Mouse (Mus musculus) midbrain, embryonic 13.5 days (tissue): ENCODE measurements around the gene Tbc1d20. TPM values are rescaled to one million over a fixed set of nuclear protein-coding genes. Genes with fewer than 3 reads are reported as not detected.

Experiments used
- ATAC-seq: fragments of 200-750 bp; cut with Nextera tagmentation; 2 replicates; pipeline ENCODE4 v1.8.0; 2017; ENCODE audit warnings: mild to moderate bottlenecking, moderate TSS enrichment, moderate library complexity
- H3K27ac ChIP-seq: fragments of 300-500 bp; sonication (generic); 2 replicates; pipeline ENCODE4 v1.5.1; 2015; ENCODE audit warnings: inconsistent platforms, mild to moderate bottlenecking, moderate library complexity
- H3K27me3 ChIP-seq: fragments of 300-500 bp; sonication (generic); 2 replicates; pipeline ENCODE4 v1.6.1; 2015; ENCODE audit warnings: mild to moderate bottlenecking, inconsistent platforms
- H3K36me3 ChIP-seq: fragments of 300-500 bp; sonication (generic); 2 replicates; pipeline ENCODE4 v1.6.1; 2015; ENCODE audit warnings: mild to moderate bottlenecking, inconsistent platforms
- H3K4me1 ChIP-seq: fragments of 300-500 bp; sonication (generic); replicated peaks from 2 replicates; pipeline ENCODE4 v1.6.1; 2015; ENCODE audit warnings: inconsistent platforms
- H3K4me2 ChIP-seq: fragments of 300-500 bp; sonication (generic); replicated peaks from 2 replicates; pipeline ENCODE4 v1.6.1; 2015; ENCODE audit warnings: moderate library complexity, mild to moderate bottlenecking, inconsistent platforms
- H3K4me3 ChIP-seq: fragments of 300-500 bp; sonication (generic); replicated peaks from 2 replicates; pipeline ENCODE4 v1.5.1; 2015; ENCODE audit warnings: mild to moderate bottlenecking, inconsistent platforms
- H3K9ac ChIP-seq: fragments of 300-500 bp; sonication (generic); replicated peaks from 2 replicates; pipeline ENCODE4 v1.6.1; 2015; ENCODE audit warnings: mild to moderate bottlenecking, inconsistent platforms
- H3K9me3 ChIP-seq: fragments of 300-500 bp; sonication (generic); 2 replicates; pipeline ENCODE4 v1.6.1; 2016; ENCODE audit warnings: mild to moderate bottlenecking, inconsistent platforms
- WGBS: fragments of 180-500 bp; shearing (Covaris S2); methylation state at CpG from one replicate; pipeline ENCODE4 v1.1.7; 2015; 5-methylcytosine and 5-hydroxymethylcytosine counted together
- polyA plus RNA-seq: library from polyadenylated mRNA; unstranded; fragments of >200 nt; fragmentation: Nextera tagmentation; extraction: Ambion mirVana; gene quantifications from 2 replicates; pipeline ENCODE4 v1.2.1, GENCODE M21; 2015

Gene Tbc1d20
- polyA plus RNA-seq, 1 experiment from 2014 or later, result 36.2 TPM

- no peak overlapping the region for H3K4me2 ChIP-seq
- no peak overlapping the region for H3K9ac ChIP-seq
- peaks cover 64% of the 10 kb centered on the region for H3K36me3 ChIP-seq
- no peak overlapping the region for H3K27ac ChIP-seq
- no peak overlapping the region for H3K4me3 ChIP-seq
- H3K4me1 ChIP-seq, result peaks cover 26% of the 10 kb centered on the region
- no peak for ATAC-seq
- no peaks in the 10 kb centered on the region for H3K27me3 ChIP-seq
- no peaks in the 10 kb centered on the region for H3K9me3 ChIP-seq
- 92% methylated on average over 5 of the region's 5 CpGs for WGBS
Observed at GRCm38 (mm10) chr2:152327980-152328379, 34.4 kb downstream of the Tbc1d20 start.

- no peak for ATAC-seq
- no peaks in the 10 kb centered on the region for H3K9me3 ChIP-seq
- peaks cover 26% of the 10 kb centered on the region for H3K4me1 ChIP-seq
- 0 out of 2 replicates have a peak, but pooled peaks cover 4% of the 10 kb centered on the region for H3K27me3 ChIP-seq
- peak overlapping the region; percentile 91 for H3K4me2 ChIP-seq
- H3K36me3 ChIP-seq, result peaks cover 35% of the 10 kb centered on the region
- H3K27ac ChIP-seq, result no peak overlapping the region
- H3K4me3 ChIP-seq, result peak overlapping the region; percentile 63
- 75% methylated on average over 7 of the region's 7 CpGs for WGBS
- H3K9ac ChIP-seq, result peak overlapping the region; percentile 84; the same call in 1 of the 2 replicates
Observed at GRCm38 (mm10) chr2:152330858-152331423, 37.3 kb downstream of the Tbc1d20 start.

- Histone ChIP-seq H3K9ac (peak within 1 kb of the TSS; percentile 84), H3K4me2 (peak within 1 kb of the TSS; percentile 91), H3K27me3 (0 out of 2 replicates have a peak, but pooled peaks cover 4% of the 10 kb centered on the region), H3K4me1 (peaks cover 26% of the 10 kb centered on the region), H3K27ac (peak within 1 kb of the TSS; percentile 85), H3K9me3 (no peaks in the 10 kb centered on the region), H3K36me3 (peaks cover 22% of the 10 kb centered on the region), H3K4me3 (peak within 1 kb of the TSS; percentile 63)
- under 1% methylated on average over 54 of the region's 54 CpGs for WGBS
- ATAC-seq, result peak; percentile 97
Observed at GRCm38 (mm10) chr2:152332101-152332825, 38.6 kb downstream of the Tbc1d20 start, which contains the start of gene Rbck1. Gene Rbck1, minus strand, starts transcription at chr2:152332653.

GRCm38 (mm10) chr2:152333345-152334006 is 39.8 kb downstream of the Tbc1d20 start:
- H3K27ac ChIP-seq, result no peak overlapping the region
- no peaks in the 10 kb centered on the region for H3K9me3 ChIP-seq
- 84% methylated on average over 4 of the region's 4 CpGs for WGBS
- no peak overlapping the region for H3K4me2 ChIP-seq
- H3K27me3 ChIP-seq, result 0 out of 2 replicates have a peak, but pooled peaks cover 4% of the 10 kb centered on the region
- H3K9ac ChIP-seq, result no peak overlapping the region
- H3K4me3 ChIP-seq, result no peak overlapping the region
- H3K4me1 ChIP-seq, result peaks cover 26% of the 10 kb centered on the region
- peaks cover 10% of the 10 kb centered on the region for H3K36me3 ChIP-seq
- ATAC-seq, result no peak

- Histone ChIP-seq H3K4me2 (no peak overlapping the region), H3K4me1 (peaks cover 19% of the 10 kb centered on the region), H3K27ac (no peak overlapping the region), H3K27me3 (0 out of 2 replicates have a peak, but pooled peaks cover 4% of the 10 kb centered on the region), H3K9ac (no peak overlapping the region), H3K4me3 (no peak overlapping the region), H3K36me3 (no peaks in the 10 kb centered on the region), H3K9me3 (no peaks in the 10 kb centered on the region)
- 48% methylated on average over 9 of the region's 11 CpGs for WGBS
- no peak for ATAC-seq
Observed at GRCm38 (mm10) chr2:152335289-152335820, 41.7 kb downstream of the Tbc1d20 start.

- H3K9ac ChIP-seq, result no peak overlapping the region
- 73% methylated on average over 1 of the region's 1 CpGs for WGBS
- no peak for ATAC-seq
- no peak overlapping the region for H3K4me3 ChIP-seq
- no peak overlapping the region for H3K4me2 ChIP-seq
- no peaks in the 10 kb centered on the region for H3K9me3 ChIP-seq
- peaks cover 4% of the 10 kb centered on the region for H3K4me1 ChIP-seq
- H3K36me3 ChIP-seq, result no peaks in the 10 kb centered on the region
- H3K27ac ChIP-seq, result no peak overlapping the region
- 0 out of 2 replicates have a peak, but pooled peaks cover 4% of the 10 kb centered on the region for H3K27me3 ChIP-seq
Observed at GRCm38 (mm10) chr2:152336856-152337255, 43.2 kb downstream of the Tbc1d20 start.

GRCm38 (mm10) chr2:152337591-152338212 is 44.1 kb downstream of the Tbc1d20 start:
- Histone ChIP-seq H3K9ac (no peak overlapping the region), H3K9me3 (no peaks in the 10 kb centered on the region), H3K4me1 (peaks cover 2% of the 10 kb centered on the region; the same call in 1 of the 2 replicates), H3K27me3 (0 out of 2 replicates have a peak, but pooled peaks cover 4% of the 10 kb centered on the region), H3K27ac (no peak overlapping the region), H3K4me3 (no peak overlapping the region), H3K4me2 (no peak overlapping the region), H3K36me3 (no peaks in the 10 kb centered on the region)
- WGBS, result 88% methylated on average over 11 of the region's 11 CpGs
- ATAC-seq, result no peak

- H3K27me3 ChIP-seq, result 0 out of 2 replicates have a peak, but pooled peaks cover 4% of the 10 kb centered on the region
- WGBS, result 86% methylated on average over 13 of the region's 13 CpGs
- no peaks in the 10 kb centered on the region for H3K36me3 ChIP-seq
- H3K27ac ChIP-seq, result no peak overlapping the region
- no peaks in the 10 kb centered on the region for H3K9me3 ChIP-seq
- no peak for ATAC-seq
- H3K4me1 ChIP-seq, result 0 out of 2 replicates have a peak, but pooled peaks cover 5% of the 10 kb centered on the region
- no peak overlapping the region for H3K9ac ChIP-seq
- no peak overlapping the region for H3K4me3 ChIP-seq
- H3K4me2 ChIP-seq, result no peak overlapping the region
Observed at GRCm38 (mm10) chr2:152338319-152338718, 44.7 kb downstream of the Tbc1d20 start.

GRCm38 (mm10) chr2:152339631-152340179 is 46.1 kb downstream of the Tbc1d20 start:
- ATAC-seq, result no peak
- Histone ChIP-seq H3K4me2 (no peak overlapping the region), H3K36me3 (no peaks in the 10 kb centered on the region), H3K27ac (no peak overlapping the region), H3K9ac (no peak overlapping the region), H3K4me1 (peaks cover 17% of the 10 kb centered on the region), H3K9me3 (no peaks in the 10 kb centered on the region), H3K27me3 (peaks cover 8% of the 10 kb centered on the region), H3K4me3 (no peak overlapping the region)
- WGBS, result 90% methylated on average over 22 of the region's 22 CpGs

GRCm38 (mm10) chr2:152343329-152344213 is 49.9 kb downstream of the Tbc1d20 start, which contains the start of gene Trib3:
Gene Trib3, minus strand, starts transcription at chr2:152344032.
- H3K9ac ChIP-seq, result peak within 1 kb of the TSS; percentile 68
- no peaks in the 10 kb centered on the region for H3K9me3 ChIP-seq
- H3K27me3 ChIP-seq, result peaks cover 12% of the 10 kb centered on the region
- H3K4me3 ChIP-seq, result peak within 1 kb of the TSS; percentile 55
- H3K4me2 ChIP-seq, result peak within 1 kb of the TSS; percentile 85
- H3K27ac ChIP-seq, result peak within 1 kb of the TSS; percentile 53; the same call in 1 of the 2 replicates
- WGBS, result under 1% methylated on average over 52 of the region's 52 CpGs
- H3K36me3 ChIP-seq, result no peaks in the 10 kb centered on the region
- peaks cover 17% of the 10 kb centered on the region for H3K4me1 ChIP-seq
- peak; percentile 84 for ATAC-seq
